Mouse (Mus musculus) ES-E14 (cell line): Measurements from ENCODE around the gene Pkd1l3. TPM values are rescaled to one million over a fixed set of nuclear protein-coding genes. Genes with fewer than 3 reads are reported as not detected.

Source experiments
- DNase-seq: peaks from one replicate; pipeline ENCODE4 v3.0.0-alpha.2; 2013; ENCODE audit warnings: low read depth, low spot score
- H3K27ac ChIP-seq: 2 replicates; pipeline ENCODE4 v1.5.1; 2012; ENCODE audit warnings: low read depth, mild to moderate bottlenecking, low read length, moderate library complexity, mixed read lengths; ENCODE audit not compliant: poor library complexity, insufficient read depth, severe bottlenecking
- H3K36me3 ChIP-seq: 2 replicates; pipeline ENCODE4 v1.6.1; 2012; ENCODE audit warnings: mild to moderate bottlenecking, low read length, moderate library complexity, mixed read lengths; ENCODE audit not compliant: control insufficient read depth, poor library complexity, insufficient read depth, severe bottlenecking
- H3K4me1 ChIP-seq, 2 experiments: fragments of 150-350 bp in 1 of 2; sonication (generic) in 1 of 2; 2 replicates each; pipeline ENCODE4 v1.6.1; 2012; ENCODE audit warnings: low read length in 2 of 2, mild to moderate bottlenecking in 1 of 2, mixed read lengths in 1 of 2; ENCODE audit not compliant: control insufficient read depth in 2 of 2, insufficient read depth in 2 of 2, poor library complexity in 1 of 2
- H3K4me3 ChIP-seq, 2 experiments: fragments of 150-350 bp in 1 of 2; sonication (generic) in 1 of 2; 2 replicates each; pipeline ENCODE4 v1.5.1; 2012; ENCODE audit warnings: low read length in 2 of 2, low read depth in 1 of 2, mild to moderate bottlenecking in 1 of 2, mixed read lengths in 1 of 2; ENCODE audit not compliant: insufficient read depth in 1 of 2, poor library complexity in 1 of 2, severe bottlenecking in 1 of 2
- H3K9ac ChIP-seq: 2 replicates; pipeline ENCODE4 v1.6.1; 2012; ENCODE audit warnings: low read depth, mild to moderate bottlenecking, low read length, mixed read lengths; ENCODE audit not compliant: poor library complexity, insufficient read depth, severe bottlenecking
- H3K9me3 ChIP-seq: fragments of 150-350 bp; sonication (generic); 2 replicates; pipeline ENCODE4 v1.6.1; 2012; ENCODE audit warnings: low read depth, mild to moderate bottlenecking, low read length; ENCODE audit not compliant: control insufficient read depth, insufficient read depth
- CHD2 ChIP-seq: IDR thresholded peaks from 2 replicates; pipeline ENCODE4 v1.6.1; 2014; ENCODE audit warnings: mild to moderate bottlenecking, low read depth, low read length, inconsistent platforms
- HCFC1 ChIP-seq: IDR thresholded peaks from 2 replicates; pipeline ENCODE4 v1.6.1; 2012; ENCODE audit warnings: low read length, inconsistent platforms, borderline replicate concordance; ENCODE audit not compliant: insufficient read depth
- MAFK ChIP-seq: IDR thresholded peaks from 2 replicates; pipeline ENCODE4 v1.6.1; 2014; ENCODE audit warnings: mild to moderate bottlenecking, low read depth, low read length, inconsistent platforms; ENCODE audit not compliant: insufficient read depth
- ZC3H11A ChIP-seq: IDR thresholded peaks from 2 replicates; pipeline ENCODE4 v1.6.1; 2012; ENCODE audit warnings: low read depth, mild to moderate bottlenecking, inconsistent platforms, low read length, borderline replicate concordance
- ZNF384 ChIP-seq: IDR thresholded peaks from 2 replicates; pipeline ENCODE4 v1.6.1; 2012; ENCODE audit warnings: low read depth, low read length, inconsistent platforms
- in situ Hi-C, 2 experiments: fragments of 600-800 bp; cut with MboI; formaldehyde crosslinking; loops; one replicate each; pipeline ENCODE4 v1.15.1; 2025; ENCODE audit warnings: low sequenced_read_pairs in 2 of 2, inconsistent platforms in 1 of 2; ENCODE audit not compliant: unreplicated experiment in 2 of 2
- total RNA-seq: library from RNA; depleted of rRNA; stranded (reverse); fragments of 300-350 nt; gene quantifications from 2 replicates; pipeline ENCODE4 v1.2.3, GENCODE M21; 2012

Gene Pkd1l3
- total RNA-seq, 1 experiment, result 0.54 TPM

GRCm38 (mm10) chr8:109608271-109609152 is 5.8 kb upstream of the Pkd1l3 start, which contains the start of gene Dhodh:
Gene Dhodh, minus strand, starts transcription at chr8:109608673.
- no peaks in the 10 kb centered on the region for H3K9me3 ChIP-seq
- peaks cover 0 to 3% of the 10 kb centered on the region in 2 experiments; a peak in 2 of 4 replicates for H3K4me1 ChIP-seq
- H3K36me3 ChIP-seq, result peaks cover 16% of the 10 kb centered on the region
- in situ Hi-C loops, result no loop called here
- peak within 1 kb of the TSS; percentile 87 for H3K9ac ChIP-seq
- H3K4me3 ChIP-seq, result peak within 1 kb of the TSS; percentile 86 to 94
- TF ChIP-seq HCFC1 (peak; percentile 85), ZC3H11A (no peak), ZNF384 (no peak; the same call in 1 of the 2 replicates)
- peak; percentile 93 for DNase-seq
- peak within 1 kb of the TSS; percentile 62 for H3K27ac ChIP-seq

- H3K4me1 ChIP-seq, result peaks cover 3% of the 10 kb centered on the region in 2 experiments; a peak in 2 of 4 replicates
- peak overlapping the region; percentile 53; the same call in 1 of the 2 replicates for H3K9ac ChIP-seq
- no peak for TF ChIP-seq HCFC1
- no peak for TF ChIP-seq ZNF384
- TF ChIP-seq CHD2, result no peak
- TF ChIP-seq MAFK, result no peak
- TF ChIP-seq ZC3H11A, result no peak
- in situ Hi-C loops, result no loop called here
- H3K27ac ChIP-seq, result no peak overlapping the region
- peak overlapping the region; percentile 86 to 94; a peak in 3 of 4 replicates for H3K4me3 ChIP-seq
- peaks cover 9% of the 10 kb centered on the region; the same call in 1 of the 2 replicates for H3K36me3 ChIP-seq
- no peaks in the 10 kb centered on the region for H3K9me3 ChIP-seq
- DNase-seq, result no peak
These were observed 5.2 kb upstream of the Pkd1l3 start for GRCm38 (mm10) chr8:109609153-109609502.

GRCm38 (mm10) chr8:109615569-109615968 is 1.3 kb downstream of the Pkd1l3 start:
- Histone ChIP-seq H3K9ac (no peak overlapping the region), H3K27ac (no peak overlapping the region), H3K9me3 (no peaks in the 10 kb centered on the region), H3K36me3 (no peaks in the 10 kb centered on the region), H3K4me1 (peaks cover 0 to 3% of the 10 kb centered on the region in 2 experiments; a peak in 1 of 4 replicates), H3K4me3 (no peak overlapping the region)
- no peak for TF ChIP-seq MAFK
- in situ Hi-C loops, result no loop called here
- no peak for DNase-seq

GRCm38 (mm10) chr8:109628638-109629037 is 14.3 kb downstream of the Pkd1l3 start:
- Histone ChIP-seq H3K4me3 (no peak overlapping the region), H3K9me3 (no peaks in the 10 kb centered on the region), H3K27ac (no peak overlapping the region), H3K36me3 (no peaks in the 10 kb centered on the region), H3K4me1 (no peaks in the 10 kb centered on the region), H3K9ac (no peak overlapping the region)
- DNase-seq, result no peak
- no peak for TF ChIP-seq CHD2
- in situ Hi-C loops, result no loop called here

GRCm38 (mm10) chr8:109632498-109632897 is 18.2 kb downstream of the Pkd1l3 start:
- in situ Hi-C loops, result no loop called here
- Histone ChIP-seq H3K9me3 (no peaks in the 10 kb centered on the region), H3K4me3 (no peak overlapping the region), H3K4me1 (no peaks in the 10 kb centered on the region), H3K9ac (no peak overlapping the region), H3K27ac (no peak overlapping the region), H3K36me3 (no peaks in the 10 kb centered on the region)
- no peak for DNase-seq
- TF ChIP-seq HCFC1, result no peak
- no peak for TF ChIP-seq CHD2
- TF ChIP-seq MAFK, result no peak
- TF ChIP-seq ZC3H11A, result no peak
- no peak for TF ChIP-seq ZNF384
